Mouse (Mus musculus): ENCODE data around the gene Nol10. TPM values are rescaled to one million over a fixed set of nuclear protein-coding genes. Genes with fewer than 3 reads are reported as not detected.

The Nol10 gene
- polyA plus RNA-seq, 1 experiment from 2014 or later: 20.8 TPM

- 70% methylated on average over 5 of the region's 5 CpGs for WGBS
- H3K9ac ChIP-seq: no peak overlapping the region
- no peak overlapping the region for H3K27ac ChIP-seq (replicated peaks)
- H3K4me1 ChIP-seq: no peaks in the 10 kb centered on the region
- H3K4me3 ChIP-seq (replicated peaks): no peak overlapping the region
- H3K27me3 ChIP-seq: no peaks in the 10 kb centered on the region
- peaks cover 65% of the 10 kb centered on the region for H3K36me3 ChIP-seq
- no peak for ATAC-seq (ENCODE audit: insufficient number of reproducible peaks, low FRiP score, low TSS enrichment, low read depth)
- no peak overlapping the region for H3K4me2 ChIP-seq (replicated peaks)
- no peaks in the 10 kb centered on the region for H3K9me3 ChIP-seq (replicated peaks)
These were observed 18.7 kb downstream of the Nol10 start for GRCm38 (mm10) chr12:17366981-17367380.

GRCm38 (mm10) chr12:17369111-17369510, 20.9 kb downstream of the Nol10 start:
- Histone ChIP-seq H3K4me3 (replicated peaks) (no peak overlapping the region), H3K9me3 (replicated peaks) (no peaks in the 10 kb centered on the region), H3K9ac (no peak overlapping the region), H3K4me2 (replicated peaks) (no peak overlapping the region), H3K36me3 (peaks cover 64% of the 10 kb centered on the region), H3K4me1 (no peaks in the 10 kb centered on the region), H3K27ac (replicated peaks) (no peak overlapping the region), H3K27me3 (no peaks in the 10 kb centered on the region)
- 91% methylated on average over 3 of the region's 3 CpGs for WGBS
- no peak for ATAC-seq (ENCODE audit: insufficient number of reproducible peaks, low FRiP score, low TSS enrichment, low read depth)

GRCm38 (mm10) chr12:17369551-17370325, 21.5 kb downstream of the Nol10 start:
- H3K36me3 ChIP-seq: peaks cover 63% of the 10 kb centered on the region

GRCm38 (mm10) chr12:17371589-17372235, 23.5 kb downstream of the Nol10 start:
- ATAC-seq (ENCODE audit: insufficient number of reproducible peaks, low FRiP score, low TSS enrichment, low read depth): no peak
- H3K36me3 ChIP-seq: peaks cover 71% of the 10 kb centered on the region
- no peaks in the 10 kb centered on the region for H3K4me1 ChIP-seq
- WGBS: 86% methylated on average over 8 of the region's 8 CpGs
- no peaks in the 10 kb centered on the region for H3K9me3 ChIP-seq (replicated peaks)
- H3K4me3 ChIP-seq (replicated peaks): no peak overlapping the region
- H3K27me3 ChIP-seq: no peaks in the 10 kb centered on the region
- no peak overlapping the region for H3K4me2 ChIP-seq (replicated peaks)
- no peak overlapping the region for H3K9ac ChIP-seq
- no peak overlapping the region for H3K27ac ChIP-seq (replicated peaks)

More at GRCm38 (mm10) chr12:17369551-17370325, 21.5 kb downstream of the Nol10 start:
- 94% methylated on average over 7 of the region's 7 CpGs for WGBS
- no peak for ATAC-seq (ENCODE audit: insufficient number of reproducible peaks, low FRiP score, low TSS enrichment, low read depth)
- Histone ChIP-seq H3K27me3 (no peaks in the 10 kb centered on the region), H3K4me2 (replicated peaks) (no peak overlapping the region), H3K9ac (no peak overlapping the region), H3K4me1 (no peaks in the 10 kb centered on the region), H3K4me3 (replicated peaks) (no peak overlapping the region), H3K9me3 (replicated peaks) (no peaks in the 10 kb centered on the region), H3K27ac (replicated peaks) (no peak overlapping the region)

- Histone ChIP-seq H3K36me3 (peaks cover 80% of the 10 kb centered on the region), H3K9me3 (replicated peaks) (no peaks in the 10 kb centered on the region), H3K27ac (replicated peaks) (no peak overlapping the region), H3K9ac (no peak overlapping the region), H3K4me1 (no peaks in the 10 kb centered on the region), H3K4me3 (replicated peaks) (no peak overlapping the region), H3K4me2 (replicated peaks) (no peak overlapping the region), H3K27me3 (no peaks in the 10 kb centered on the region)
- 77% methylated on average over 3 of the region's 3 CpGs for WGBS
- ATAC-seq (ENCODE audit: insufficient number of reproducible peaks, low FRiP score, low TSS enrichment, low read depth): no peak
These were observed 24.4 kb downstream of the Nol10 start for GRCm38 (mm10) chr12:17372696-17373095.

GRCm38 (mm10) chr12:17373470-17373975, 25.3 kb downstream of the Nol10 start:
- WGBS: 98% methylated on average over 5 of the region's 5 CpGs
- H3K36me3 ChIP-seq: peaks cover 82% of the 10 kb centered on the region
- H3K9ac ChIP-seq: no peak overlapping the region
- no peaks in the 10 kb centered on the region for H3K27me3 ChIP-seq
- ATAC-seq (ENCODE audit: insufficient number of reproducible peaks, low FRiP score, low TSS enrichment, low read depth): no peak
- H3K27ac ChIP-seq (replicated peaks): no peak overlapping the region
- H3K9me3 ChIP-seq (replicated peaks): no peaks in the 10 kb centered on the region
- no peak overlapping the region for H3K4me2 ChIP-seq (replicated peaks)
- no peak overlapping the region for H3K4me3 ChIP-seq (replicated peaks)
- no peaks in the 10 kb centered on the region for H3K4me1 ChIP-seq

- ATAC-seq (ENCODE audit: insufficient number of reproducible peaks, low FRiP score, low TSS enrichment, low read depth): no peak
- Histone ChIP-seq H3K27ac (replicated peaks) (no peak overlapping the region), H3K4me3 (replicated peaks) (no peak overlapping the region), H3K9ac (no peak overlapping the region), H3K4me2 (replicated peaks) (no peak overlapping the region), H3K36me3 (peaks cover 77% of the 10 kb centered on the region), H3K27me3 (no peaks in the 10 kb centered on the region), H3K4me1 (no peaks in the 10 kb centered on the region), H3K9me3 (replicated peaks) (no peaks in the 10 kb centered on the region)
- WGBS: 89% methylated on average over 4 of the region's 4 CpGs
These were observed 27.0 kb downstream of the Nol10 start for GRCm38 (mm10) chr12:17375243-17375642.

- WGBS: 75% methylated on average over 6 of the region's 6 CpGs
- Histone ChIP-seq H3K27ac (replicated peaks) (no peak overlapping the region), H3K4me3 (replicated peaks) (no peak overlapping the region), H3K36me3 (peaks cover 74% of the 10 kb centered on the region), H3K4me2 (replicated peaks) (no peak overlapping the region), H3K9ac (no peak overlapping the region), H3K27me3 (no peaks in the 10 kb centered on the region), H3K9me3 (replicated peaks) (no peaks in the 10 kb centered on the region), H3K4me1 (no peaks in the 10 kb centered on the region)
- no peak for ATAC-seq (ENCODE audit: insufficient number of reproducible peaks, low FRiP score, low TSS enrichment, low read depth)
These were observed 28.3 kb downstream of the Nol10 start for GRCm38 (mm10) chr12:17376521-17376920.

GRCm38 (mm10) chr12:17380991-17381390, 32.7 kb downstream of the Nol10 start:
- no peak for ATAC-seq (ENCODE audit: insufficient number of reproducible peaks, low FRiP score, low TSS enrichment, low read depth)
- no peaks in the 10 kb centered on the region for H3K27me3 ChIP-seq
- H3K9me3 ChIP-seq (replicated peaks): no peaks in the 10 kb centered on the region
- H3K36me3 ChIP-seq: peaks cover 48% of the 10 kb centered on the region
- 84% methylated on average over 6 of the region's 6 CpGs for WGBS
- H3K9ac ChIP-seq: no peak overlapping the region
- H3K4me1 ChIP-seq: no peaks in the 10 kb centered on the region
- no peak overlapping the region for H3K4me3 ChIP-seq (replicated peaks)
- no peak overlapping the region for H3K4me2 ChIP-seq (replicated peaks)
- H3K27ac ChIP-seq (replicated peaks): no peak overlapping the region

GRCm38 (mm10) chr12:17382759-17383158, 34.5 kb downstream of the Nol10 start:
- H3K4me2 ChIP-seq (replicated peaks): no peak overlapping the region
- H3K36me3 ChIP-seq: peaks cover 31% of the 10 kb centered on the region
- ATAC-seq (ENCODE audit: insufficient number of reproducible peaks, low FRiP score, low TSS enrichment, low read depth): no peak
- no peaks in the 10 kb centered on the region for H3K9me3 ChIP-seq (replicated peaks)
- no peak overlapping the region for H3K4me3 ChIP-seq (replicated peaks)
- no peak overlapping the region for H3K27ac ChIP-seq (replicated peaks)
- H3K27me3 ChIP-seq: no peaks in the 10 kb centered on the region
- H3K4me1 ChIP-seq: peaks cover 7% of the 10 kb centered on the region; the same call in 1 of the 2 replicates
- WGBS: 72% methylated on average over 7 of the region's 7 CpGs
- H3K9ac ChIP-seq: no peak overlapping the region

GRCm38 (mm10) chr12:17386896-17387295, 38.6 kb downstream of the Nol10 start:
- 59% methylated on average over 3 of the region's 3 CpGs for WGBS
- H3K27me3 ChIP-seq: no peaks in the 10 kb centered on the region
- H3K9ac ChIP-seq: no peak overlapping the region

More at GRCm38 (mm10) chr12:17386896-17387295, 38.6 kb downstream of the Nol10 start:
- Histone ChIP-seq H3K36me3 (peaks cover 10% of the 10 kb centered on the region), H3K4me2 (replicated peaks) (no peak overlapping the region), H3K27ac (replicated peaks) (peak overlapping the region; percentile 28; the same call in 1 of the 2 replicates), H3K4me1 (peaks cover 15% of the 10 kb centered on the region; the same call in 1 of the 2 replicates), H3K9me3 (replicated peaks) (no peaks in the 10 kb centered on the region), H3K4me3 (replicated peaks) (no peak overlapping the region)
- no peak for ATAC-seq (ENCODE audit: insufficient number of reproducible peaks, low FRiP score, low TSS enrichment, low read depth)
